Mouse (Mus musculus) thymus, adult 2 months (tissue): ENCODE results near the gene Tbx15.

Source experiments
- CTCF ChIP-seq: fragments of 200-500 bp; IDR thresholded peaks from 2 replicates; pipeline ENCODE4 v1.5.1; 2012; ENCODE audit warnings: mild to moderate bottlenecking, control low read depth, low read length, moderate library complexity, borderline replicate concordance; ENCODE audit not compliant: control insufficient read depth, poor library complexity, insufficient read depth; ENCODE audit errors: extremely low read depth
- POLR2A ChIP-seq: fragments of 200-500 bp; IDR thresholded peaks from 2 replicates; pipeline ENCODE4 v1.6.1; 2012; ENCODE audit warnings: mild to moderate bottlenecking, low read length, control low read depth, moderate library complexity; ENCODE audit not compliant: control insufficient read depth, poor library complexity, insufficient read depth; ENCODE audit errors: extremely low read depth

DNA sequence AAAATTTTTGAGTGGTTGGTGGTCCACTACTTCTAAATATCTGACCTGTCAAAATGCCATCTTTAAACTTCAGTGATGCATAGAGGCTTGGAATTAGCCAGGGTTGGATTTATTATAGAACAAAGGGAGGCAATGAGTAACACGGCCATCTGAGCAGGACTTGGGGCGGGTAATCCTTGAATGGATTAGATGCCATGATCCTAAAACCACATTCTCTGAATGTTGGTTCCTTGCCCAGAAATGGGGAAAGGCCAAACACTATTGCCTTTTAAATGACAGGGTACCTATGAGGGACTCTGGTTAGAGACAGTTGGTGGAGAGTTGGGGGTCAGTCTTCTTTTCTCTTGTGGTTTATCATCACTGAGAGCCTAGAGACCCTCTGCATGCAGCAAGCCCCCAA is 55.1 kb downstream of the Tbx15 start:
- TF ChIP-seq CTCF: no peak
- TF ChIP-seq POLR2A: no peak
